Mouse (Mus musculus) urinary bladder, postnatal 4 days (tissue): ENCODE measurements around the gene Zfp764.
"Not testable (repeated sequence)": the region's sequence is repeated elsewhere in the genome, so short reads cannot be mapped to it uniquely, and the experiment has no call there.

Experiments used
- DNase-seq, 2 experiments: peaks; one replicate each; pipeline ENCODE4 v3.0.0; 2021 to 2022; ENCODE audit warnings: low spot score in 2 of 2

The Zfp764 gene

DNA sequence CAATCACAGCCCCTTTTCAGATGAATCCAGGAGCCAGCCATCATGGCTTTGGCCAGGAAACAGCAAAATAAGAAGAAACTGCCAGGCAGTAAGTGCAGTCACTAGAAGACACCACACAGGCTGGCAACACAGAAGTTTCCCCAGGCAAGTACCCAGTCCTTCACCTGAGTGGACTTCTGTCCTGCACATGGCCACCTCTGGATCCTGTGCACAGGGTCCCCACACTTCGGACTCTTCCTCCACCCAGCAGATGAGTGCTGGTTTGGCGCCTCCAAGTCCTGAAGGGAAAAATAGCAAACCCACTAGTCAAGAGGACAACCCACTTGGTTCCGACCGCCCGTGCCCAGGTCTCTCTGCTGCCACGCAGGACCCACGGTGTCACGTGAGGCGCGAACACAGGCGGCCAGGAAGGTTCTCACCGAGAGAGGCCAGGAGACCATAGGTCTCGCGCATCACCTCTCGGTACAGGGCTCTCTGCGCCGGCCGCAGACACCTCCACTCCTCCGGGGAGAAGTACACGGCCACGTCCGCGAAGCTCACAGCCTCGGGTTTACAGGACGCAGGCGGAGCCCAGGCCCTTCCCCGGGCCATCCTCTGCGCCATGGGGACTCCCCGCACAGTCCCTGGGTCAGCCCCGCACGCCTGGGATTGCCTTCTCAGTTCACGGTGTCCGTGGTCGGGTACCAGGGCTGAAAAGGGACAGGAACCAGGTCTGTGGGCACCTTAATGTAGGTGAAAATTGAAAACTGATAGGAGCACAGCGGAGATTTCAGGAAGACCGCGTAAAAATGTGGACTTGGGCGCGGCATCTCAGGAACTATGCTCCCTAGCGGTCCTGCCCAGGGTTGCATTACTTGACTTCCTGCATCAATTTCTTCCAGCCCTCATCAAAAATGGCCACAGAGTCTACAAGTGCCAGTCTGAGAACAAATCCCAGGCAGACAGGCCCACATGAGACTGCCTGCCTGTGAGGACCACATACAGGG is at the start of gene Zfp764:
TSS of gene Zfp764 (minus strand) at position 821 of the 986 bp plus-strand sequence.
- peak; percentile 78 to 87 for DNase-seq

DNA sequence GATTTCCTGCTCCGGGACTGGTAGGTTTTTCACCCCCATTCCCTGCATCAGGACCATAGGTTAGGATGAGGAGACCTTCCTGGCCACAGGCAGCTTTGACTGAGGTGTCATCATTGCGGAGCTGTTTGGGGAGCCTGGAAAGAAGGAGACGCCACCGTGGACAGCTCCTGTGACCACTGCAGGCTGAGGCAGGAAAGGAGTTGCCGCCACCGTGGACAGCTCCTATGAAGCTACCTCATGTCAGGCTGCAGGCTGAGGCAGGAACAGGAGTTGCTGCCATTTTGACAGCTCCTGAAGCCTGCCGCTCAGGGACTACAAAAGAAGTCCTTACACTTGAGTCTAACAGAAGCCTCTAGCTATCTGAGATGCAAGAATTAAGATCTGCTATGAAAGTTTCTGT is 48.3 kb upstream of the Zfp764 start:
- no peak for DNase-seq

DNA sequence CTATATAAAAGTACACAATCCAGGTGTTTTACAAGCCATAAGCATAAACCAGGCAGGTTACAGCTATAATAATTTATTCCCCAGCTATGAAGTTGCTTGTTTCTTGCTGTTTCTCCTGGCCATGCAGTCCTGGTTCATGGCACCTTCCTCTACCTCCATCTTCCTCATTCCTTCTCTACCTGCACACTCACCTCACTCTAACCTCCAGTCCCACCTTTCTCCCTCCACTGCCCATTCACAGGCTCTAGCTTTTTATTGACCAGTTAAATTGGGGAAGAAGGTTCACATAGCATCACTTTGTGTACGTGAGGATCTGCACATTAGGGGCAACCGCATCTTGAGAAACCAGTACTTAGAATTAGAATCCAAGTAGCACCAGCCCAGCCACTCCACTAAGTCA is 46.4 kb upstream of the Zfp764 start:
- DNase-seq: no peak

DNA sequence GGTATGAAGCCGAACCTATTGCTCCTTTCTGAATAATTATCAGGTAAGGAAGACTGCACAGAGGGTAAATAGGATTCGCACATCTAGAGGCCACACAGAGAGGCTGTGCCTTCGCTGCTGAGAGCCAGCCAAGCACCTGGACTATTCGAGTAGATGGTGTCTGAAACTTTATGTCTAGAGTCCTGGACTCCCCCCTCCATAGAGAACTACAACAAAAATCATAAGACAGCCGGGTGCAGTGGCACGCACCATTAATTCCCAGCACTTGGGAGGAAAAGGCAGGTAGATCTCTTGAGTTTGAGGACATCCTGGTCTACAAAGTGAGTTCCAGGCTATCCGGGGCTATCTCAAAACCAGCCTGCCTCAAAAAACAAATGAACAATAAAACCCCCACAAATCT is 43.3 kb upstream of the Zfp764 start:
- no peak for DNase-seq

DNA sequence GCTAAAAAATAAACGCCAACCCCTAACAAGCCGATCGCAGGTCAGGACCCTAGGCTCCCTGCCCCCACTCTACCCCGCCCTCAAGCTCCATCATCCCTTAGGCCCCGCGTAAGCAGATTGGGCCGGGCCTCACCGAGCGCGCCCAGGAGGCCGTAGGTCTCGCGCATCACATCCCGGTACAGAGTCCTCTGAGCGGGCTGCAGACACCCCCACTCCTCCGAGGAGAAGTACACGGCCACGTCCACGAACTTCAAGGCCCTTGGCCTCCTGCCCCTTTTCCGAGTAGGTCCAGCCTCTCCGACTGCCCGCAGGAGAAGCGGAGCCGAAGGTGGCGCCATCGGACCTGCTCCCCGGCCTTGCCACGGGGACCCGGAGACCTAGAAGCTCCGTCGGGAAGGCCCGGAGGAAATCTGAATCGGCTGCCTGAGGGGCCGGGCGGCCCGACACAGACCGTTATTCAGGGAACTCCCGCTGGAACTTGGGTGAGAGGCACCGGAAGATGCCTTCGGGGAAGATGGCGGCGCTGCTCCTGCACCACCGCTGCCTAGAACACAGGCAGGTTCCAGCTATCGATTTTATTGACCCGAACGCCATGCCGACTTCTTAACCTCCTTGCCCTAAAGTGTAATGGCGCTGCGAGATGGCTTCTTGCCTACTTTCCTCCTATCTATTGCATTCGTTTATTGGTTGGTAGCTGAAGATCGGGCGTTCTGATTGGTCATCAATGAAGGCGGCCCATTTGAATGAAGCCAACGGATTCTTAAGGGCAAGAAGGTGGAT is 42.1 kb upstream of the Zfp764 start, which contains the start of gene Zfp689:
TSS of gene Zfp689 (minus strand) at position 638 of the 780 bp plus-strand sequence.
- peak; percentile 86 to 91 for DNase-seq

DNA sequence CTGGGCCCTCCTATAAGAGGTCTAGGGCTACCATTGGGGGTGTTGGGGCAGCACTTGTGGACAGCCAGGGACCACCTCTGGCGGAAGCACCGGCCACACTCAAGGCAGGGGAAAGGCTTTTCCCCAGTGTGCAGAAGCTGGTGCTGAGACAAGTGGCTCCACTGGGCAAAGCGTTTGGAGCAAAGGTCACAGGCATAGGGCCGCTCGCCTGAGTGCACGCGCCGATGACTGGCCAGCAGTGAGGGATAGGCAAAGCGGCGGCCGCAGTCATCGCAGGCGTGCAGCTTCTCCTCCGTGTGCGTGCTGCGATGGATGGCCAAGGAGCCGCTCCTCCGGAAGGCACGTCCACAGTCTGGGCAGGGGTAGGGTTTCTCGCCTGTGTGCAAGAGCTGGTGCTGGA is 37.4 kb upstream of the Zfp764 start:
- DNase-seq: no peak

DNA sequence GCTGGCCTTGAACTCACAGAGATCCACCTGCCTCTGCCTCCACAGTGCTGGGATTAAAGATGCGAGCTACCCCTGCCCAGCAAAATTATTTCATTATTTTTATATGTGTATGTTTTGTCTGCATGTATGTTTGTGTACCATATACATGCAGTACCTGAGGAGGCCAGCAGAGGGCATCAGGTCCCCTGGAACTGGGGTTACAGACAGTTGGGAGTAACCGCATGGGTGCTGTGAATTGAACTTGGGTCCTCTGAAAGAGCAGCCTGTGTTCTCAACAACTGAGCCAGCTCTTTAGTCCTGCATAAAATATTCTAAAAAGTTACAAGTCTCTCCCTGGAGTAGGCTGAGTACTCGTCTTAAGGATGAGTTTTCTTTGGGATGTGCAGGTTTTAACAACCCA is 31.1 kb upstream of the Zfp764 start:
- DNase-seq: no peak

DNA sequence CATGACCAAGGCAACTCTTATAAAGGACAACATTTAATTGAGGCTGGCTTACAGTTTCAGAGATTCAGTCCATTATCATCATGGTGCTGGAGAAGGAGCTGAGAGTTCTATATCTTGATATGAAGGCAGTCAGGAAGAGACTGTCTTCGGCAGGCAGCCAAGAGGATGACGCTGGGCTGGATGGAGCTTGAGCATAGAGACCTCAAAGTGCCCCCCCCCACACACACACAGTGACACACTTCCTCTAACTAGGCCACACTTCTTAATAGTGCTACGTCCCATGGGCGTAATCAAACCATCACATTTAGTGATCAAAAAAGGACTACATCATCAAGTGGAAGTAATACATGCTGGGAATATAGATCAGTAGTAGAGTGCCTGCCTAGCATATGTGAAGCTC is 28.6 kb upstream of the Zfp764 start:
- DNase-seq: no peak

DNA sequence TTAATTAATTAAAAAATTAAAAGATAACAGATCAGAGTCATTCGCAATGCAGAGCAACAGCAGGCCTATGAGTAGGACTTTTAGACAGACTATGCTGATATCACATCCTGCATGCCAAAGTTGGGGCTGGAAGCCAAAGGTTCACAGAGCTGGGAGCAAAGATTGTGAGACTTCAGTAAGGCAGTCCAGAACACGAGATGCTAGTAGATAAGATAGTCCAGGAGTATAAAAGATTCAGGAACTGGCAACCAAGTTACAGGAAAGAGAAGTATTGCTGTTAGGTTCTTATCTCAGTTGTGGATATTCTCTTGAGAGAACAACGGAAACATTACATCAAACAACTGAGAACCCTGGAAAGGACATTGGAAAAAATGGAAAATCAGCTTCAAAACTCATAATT is 19.7 kb upstream of the Zfp764 start:
- DNase-seq: no peak

DNA sequence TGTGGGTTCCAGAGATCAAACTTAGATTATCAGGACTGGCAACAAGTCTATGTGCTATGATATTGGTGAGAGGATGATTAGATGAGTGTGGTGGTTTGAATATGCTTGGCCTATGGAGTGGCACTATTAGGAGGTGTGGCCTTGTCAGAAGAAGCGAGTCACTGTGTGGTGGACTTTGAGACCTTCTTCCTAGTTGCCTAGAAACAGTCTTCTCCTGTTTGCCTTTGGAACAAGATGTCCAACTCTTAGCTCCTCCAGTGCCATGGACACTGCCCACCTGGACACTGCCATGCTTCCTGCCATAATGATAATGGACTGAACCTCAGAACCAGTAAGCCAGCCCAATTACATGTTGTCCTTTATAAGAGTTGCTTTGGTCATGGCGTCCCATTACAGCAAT is 19.3 kb upstream of the Zfp764 start:
- DNase-seq: no peak

DNA sequence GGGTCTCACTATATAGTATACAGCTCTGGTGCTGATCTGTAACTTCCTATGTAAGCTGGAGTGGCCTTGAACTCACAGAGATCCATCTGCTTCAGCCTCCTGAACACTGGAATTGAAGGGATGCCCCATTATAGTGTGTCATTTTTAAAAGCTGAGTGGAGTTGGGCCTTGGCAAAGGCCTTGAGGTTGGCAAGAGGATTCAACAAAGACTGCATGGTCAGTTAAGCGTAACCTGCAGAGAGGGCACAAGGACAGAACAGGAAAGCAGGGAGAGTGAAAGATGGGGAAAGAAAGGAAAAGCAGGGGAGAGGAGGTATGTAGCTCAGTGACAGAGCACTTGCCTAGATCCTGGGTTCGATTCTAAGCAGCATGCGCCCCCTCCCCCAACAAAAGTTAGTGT is 18.7 kb upstream of the Zfp764 start:
- no peak for DNase-seq

DNA sequence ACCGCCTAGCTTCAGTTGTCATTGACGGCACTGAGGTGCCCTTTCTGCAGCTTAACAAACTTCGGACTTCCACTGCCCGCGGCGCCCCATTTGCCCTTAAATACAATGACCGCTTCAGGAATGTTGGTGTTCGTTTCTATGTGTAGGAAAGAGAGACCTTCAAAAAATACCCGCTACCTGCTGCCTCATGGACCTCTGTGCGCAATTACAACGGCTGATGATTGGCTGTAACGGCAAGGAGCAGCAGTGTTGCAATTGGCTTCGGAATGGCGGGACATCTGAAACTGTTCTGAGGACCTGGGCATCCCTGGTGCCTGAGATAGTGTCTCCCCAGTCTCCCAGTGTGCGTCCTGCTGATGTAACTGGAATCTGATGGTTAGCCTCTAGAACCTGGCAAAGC is 15.6 kb upstream of the Zfp764 start:
- no peak for DNase-seq

DNA sequence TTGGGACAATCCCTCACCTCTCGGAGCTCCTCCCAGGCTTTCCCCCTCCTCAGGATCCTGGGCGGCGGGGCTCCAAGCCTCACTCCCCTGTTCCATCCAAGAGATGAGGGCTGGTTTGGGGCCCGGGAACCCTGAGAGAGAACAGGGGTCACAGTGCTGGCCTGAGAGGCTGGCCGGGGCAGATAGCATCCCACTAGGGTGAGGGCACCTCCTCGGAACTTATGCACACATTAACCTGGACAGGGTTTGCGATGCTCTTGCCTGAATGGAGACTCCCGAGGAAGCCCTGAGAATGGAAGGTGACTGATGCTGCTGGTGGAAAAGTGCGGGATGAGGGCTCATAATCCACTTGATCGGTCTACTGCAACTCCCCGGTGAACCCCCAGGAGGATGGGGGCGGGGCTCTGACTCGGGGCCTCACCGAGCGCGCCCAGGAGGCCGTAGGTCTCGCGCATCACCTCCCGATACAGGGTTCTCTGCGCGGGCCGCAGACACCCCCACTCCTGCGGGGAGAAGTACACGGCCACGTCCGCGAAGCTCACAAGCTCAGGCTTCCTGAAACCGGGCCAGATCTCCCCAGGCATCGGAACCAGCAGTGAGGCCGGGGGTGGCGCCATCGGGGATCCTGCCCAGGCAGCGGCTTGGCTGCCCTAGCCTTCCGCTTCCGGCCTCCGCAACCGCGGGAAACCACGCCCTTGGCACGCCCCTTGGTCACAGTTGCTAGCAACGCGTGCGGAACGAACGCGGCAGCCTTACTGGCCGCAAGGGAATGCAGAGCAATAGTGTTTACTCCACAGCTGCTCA is 15.0 kb upstream of the Zfp764 start, which contains the start of gene Zfp688:
TSS of gene Zfp688 (minus strand) at position 681 of the 804 bp plus-strand sequence.
- peak; percentile 91 to 97 for DNase-seq

DNA sequence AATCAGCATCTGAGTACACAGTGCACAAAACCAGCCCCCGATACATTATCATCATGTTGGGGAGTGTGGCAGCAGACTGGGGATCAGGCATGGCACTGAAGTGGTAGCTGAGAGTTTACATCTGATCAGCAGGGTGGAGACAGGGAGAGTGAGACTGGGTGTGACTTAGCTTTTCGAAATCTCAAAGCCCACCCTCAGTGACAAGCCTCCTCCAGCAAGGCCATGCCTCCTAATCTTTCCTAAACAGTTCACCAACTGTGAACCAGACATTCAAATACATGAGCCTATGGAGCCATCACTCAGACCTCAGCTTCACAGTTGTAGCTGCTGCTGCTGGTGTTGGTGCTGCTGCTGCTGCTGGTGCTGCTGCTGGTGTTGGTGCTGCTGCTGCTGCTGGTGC is 4.8 kb upstream of the Zfp764 start:
- no peak for DNase-seq

DNA sequence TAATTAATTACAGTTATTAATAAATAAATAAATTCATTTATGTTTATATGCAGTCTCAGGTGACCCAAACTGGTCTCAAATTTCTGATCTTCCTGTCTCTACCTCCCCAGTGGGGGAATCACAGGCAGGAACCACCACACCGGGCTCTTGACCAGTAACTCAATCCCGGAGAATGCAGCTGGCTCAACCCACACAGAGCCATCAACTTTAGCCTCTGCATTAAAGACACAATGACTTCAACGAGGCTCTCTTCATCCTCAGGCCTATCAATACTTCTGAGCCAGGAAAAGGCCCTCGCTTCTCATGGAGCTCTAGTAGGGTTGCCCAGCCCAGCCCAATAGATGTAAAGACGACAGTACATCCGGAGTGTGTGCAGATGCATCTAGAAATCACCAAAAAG is 2.5 kb downstream of the Zfp764 start:
- DNase-seq: not testable (repeated sequence)

DNA sequence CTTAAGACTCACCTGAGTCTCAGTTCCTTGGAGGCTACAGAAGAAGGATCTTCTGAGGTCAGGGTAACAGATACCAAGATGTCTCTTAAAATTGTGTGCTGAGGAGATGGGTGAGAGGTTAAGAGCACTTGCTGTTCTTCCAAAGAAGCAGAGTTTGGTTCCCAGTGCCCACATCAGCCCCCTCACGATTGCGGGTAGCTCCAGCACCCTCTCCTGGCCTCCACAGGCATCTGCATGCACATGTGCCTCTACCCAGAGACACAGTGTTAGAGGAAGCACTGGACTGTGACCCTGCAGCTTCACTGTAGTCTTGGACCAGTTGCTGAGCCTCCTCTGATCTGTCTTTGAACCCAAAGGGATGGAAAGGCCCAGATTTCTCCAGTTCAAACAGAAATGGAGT is 3.6 kb downstream of the Zfp764 start:
- DNase-seq: no peak

DNA sequence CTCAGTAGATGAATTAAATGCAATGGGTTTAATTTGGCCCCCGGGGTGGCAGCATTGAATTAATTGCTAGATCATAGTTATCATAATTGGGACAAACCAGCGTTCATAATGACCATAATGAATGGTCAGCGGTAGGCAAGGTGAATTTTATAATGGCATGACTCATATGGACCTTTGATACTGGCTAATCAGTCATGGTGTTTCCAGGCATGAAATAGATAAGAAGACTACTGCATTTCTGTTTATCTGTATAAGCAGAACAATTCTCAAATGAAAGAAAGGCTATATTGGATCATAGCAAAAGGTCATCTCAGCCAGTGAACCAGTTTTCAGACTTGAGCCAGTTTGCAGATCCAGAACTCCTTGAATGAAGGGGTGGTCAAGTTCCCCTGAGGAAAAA is 6.3 kb downstream of the Zfp764 start:
- no peak for DNase-seq

DNA sequence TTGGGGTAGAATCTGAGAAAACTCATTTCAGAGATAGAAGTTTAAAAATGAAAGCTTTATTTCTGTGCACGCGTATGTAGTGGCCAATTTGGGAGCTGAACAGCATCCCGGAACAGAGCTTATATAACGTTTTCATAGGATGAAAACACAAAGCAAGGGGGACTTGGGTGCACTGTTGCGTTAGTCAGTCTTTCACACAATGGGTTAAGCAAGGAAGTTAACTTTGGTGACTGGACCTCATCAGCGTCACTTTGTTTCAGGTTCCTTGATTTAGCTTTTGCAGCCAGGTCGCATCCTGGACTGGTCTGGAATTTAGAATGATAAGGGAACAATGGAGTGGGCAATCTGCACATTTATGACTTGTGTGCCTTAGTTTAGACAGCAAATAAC is 12.7 kb downstream of the Zfp764 start:
- no peak for DNase-seq

DNA sequence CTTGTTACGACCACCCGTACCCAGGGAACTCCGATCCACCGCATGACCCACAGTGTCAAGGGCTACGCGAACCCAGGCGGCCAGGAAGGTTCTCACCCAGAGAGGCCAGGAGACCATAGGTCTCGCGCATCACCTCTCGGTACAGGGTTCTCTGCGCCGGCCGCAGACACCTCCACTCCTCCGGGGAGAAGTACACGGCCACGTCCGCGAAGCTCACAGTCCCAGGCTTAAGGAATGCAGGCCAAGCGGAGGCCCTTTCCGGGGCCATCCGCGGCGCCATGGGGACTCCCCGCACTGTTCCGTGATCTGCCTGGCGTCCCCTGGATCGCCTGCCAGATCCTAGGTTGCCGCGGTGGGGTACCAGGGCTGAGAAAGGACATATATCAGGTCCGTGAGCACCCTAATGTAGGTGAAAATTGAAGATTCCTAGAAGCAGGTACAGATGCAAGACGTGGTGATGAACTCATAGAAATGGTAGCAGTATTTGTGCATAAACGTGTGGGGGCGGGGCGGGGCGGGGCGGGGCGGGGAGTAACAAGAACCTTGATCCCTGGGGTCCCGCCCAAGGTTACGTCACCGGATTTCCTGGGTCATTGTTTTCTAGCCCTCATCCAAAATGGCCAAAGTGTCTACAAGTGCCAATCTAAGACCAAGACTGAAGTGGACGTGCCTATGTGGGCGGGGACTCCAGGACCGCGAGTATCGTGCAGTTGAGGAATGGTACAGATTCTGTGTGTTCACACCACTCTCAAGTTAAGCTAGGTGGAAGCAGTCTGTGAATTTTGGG is 13.3 kb downstream of the Zfp764 start, which contains the start of gene E430018J23Rik:
TSS of gene E430018J23Rik (minus strand) at position 473 of the 787 bp plus-strand sequence.
- DNase-seq: peak; percentile 93 to 95

DNA sequence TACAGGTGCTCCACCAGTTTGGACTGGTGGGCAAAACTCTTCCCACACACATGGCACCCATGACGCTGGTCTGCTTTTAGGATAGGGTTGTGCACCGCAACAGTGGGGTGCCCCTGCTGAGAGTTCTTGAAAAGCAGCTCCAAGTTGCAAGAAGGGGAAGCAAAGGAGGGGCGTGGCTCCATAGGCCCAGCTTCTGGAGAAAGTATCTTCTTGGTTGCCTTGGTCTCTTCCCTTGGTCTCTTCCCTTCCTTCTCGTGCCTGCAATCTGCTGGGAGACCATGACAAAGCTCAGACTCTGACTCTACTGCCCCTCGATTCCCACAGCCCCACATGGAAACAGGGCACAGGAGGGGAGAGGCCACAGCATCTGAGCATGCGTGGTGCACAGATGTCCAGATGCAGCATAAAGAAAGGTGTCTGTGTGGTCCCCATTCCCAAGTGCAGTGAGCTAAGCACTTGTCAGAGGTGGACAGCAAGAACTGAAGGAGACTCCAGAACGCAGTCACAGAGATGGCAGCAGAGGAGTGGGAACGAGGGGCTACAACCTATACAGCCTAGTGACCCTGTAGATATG is 14.3 kb downstream of the Zfp764 start:
- DNase-seq: no peak
